Mouse (Mus musculus) heart, adult 8-10 months (tissue): ENCODE data around the gene Cenpb. TPM values are rescaled to one million over a fixed set of nuclear protein-coding genes. Genes with fewer than 3 reads are reported as not detected.

Experiments
- DNase-seq: peaks from one replicate; pipeline ENCODE4 v3.0.0; 2022; ENCODE audit warnings: low spot score
- total RNA-seq, 4 experiments: library from RNA; stranded (reverse); gene quantifications; 2 replicates each; pipeline ENCODE4 v1.2.4; 2022

The Cenpb gene
- total RNA-seq, 4 experiments from 2014 or later, result 89.5 to 93.4 (median 90.3) TPM

- DNase-seq, result no peak
Measured at GRCm38 (mm10) chr2:131200710-131201109, 20.8 kb upstream of the Cenpb start.

- DNase-seq, result no peak
Measured at GRCm38 (mm10) chr2:131196606-131197316, 16.9 kb upstream of the Cenpb start.

- DNase-seq, result no peak
Measured at GRCm38 (mm10) chr2:131191005-131191390, 11.1 kb upstream of the Cenpb start.

- DNase-seq, result no peak
Measured at GRCm38 (mm10) chr2:131190344-131191004, 10.6 kb upstream of the Cenpb start.

GRCm38 (mm10) chr2:131189521-131190309 lies 9.8 kb upstream of the Cenpb start:
- DNase-seq, result no peak

- DNase-seq, result no peak
Measured at GRCm38 (mm10) chr2:131188311-131188710, 8.4 kb upstream of the Cenpb start.

- DNase-seq, result no peak
Measured at GRCm38 (mm10) chr2:131187602-131187922, 7.7 kb upstream of the Cenpb start.

- DNase-seq, result peak; percentile 78
Measured at GRCm38 (mm10) chr2:131186771-131187601, 7.1 kb upstream of the Cenpb start, which contains the start of the genes Cdc25b and Spef1. TSS of gene Cdc25b (plus strand) at chr2:131186949. TSS of gene Spef1 (minus strand) at chr2:131187282.

GRCm38 (mm10) chr2:131186343-131186742 lies 6.5 kb upstream of the Cenpb start:
- no peak for DNase-seq

GRCm38 (mm10) chr2:131179246-131179886 lies 501 bp downstream of the Cenpb start:
- peak; percentile 46 for DNase-seq

GRCm38 (mm10) chr2:131178828-131179245 lies 1.0 kb downstream of the Cenpb start:
- DNase-seq, result no peak

- DNase-seq, result no peak
Measured at GRCm38 (mm10) chr2:131177932-131178331, 1.9 kb downstream of the Cenpb start.

- no peak for DNase-seq
Measured at GRCm38 (mm10) chr2:131176491-131176890, 3.4 kb downstream of the Cenpb start.

- DNase-seq, result no peak
Measured at GRCm38 (mm10) chr2:131175945-131176309, 3.9 kb downstream of the Cenpb start.

GRCm38 (mm10) chr2:131175286-131175944 lies 4.5 kb downstream of the Cenpb start:
- no peak for DNase-seq

GRCm38 (mm10) chr2:131174700-131175099 lies 5.2 kb downstream of the Cenpb start:
- peak; percentile 81 for DNase-seq

- DNase-seq, result no peak
Measured at GRCm38 (mm10) chr2:131172322-131172721, 7.5 kb downstream of the Cenpb start.

- no peak for DNase-seq
Measured at GRCm38 (mm10) chr2:131171401-131172104, 8.3 kb downstream of the Cenpb start.

- no peak for DNase-seq
Measured at GRCm38 (mm10) chr2:131170936-131171335, 8.9 kb downstream of the Cenpb start.

- no peak for DNase-seq
Measured at GRCm38 (mm10) chr2:131168914-131169313, 11.0 kb downstream of the Cenpb start.
